Mouse (Mus musculus) embryonic facial prominence, embryonic 11.5 days (tissue): Measurements from ENCODE around the gene Eif4ebp2. TPM values are rescaled to one million over a fixed set of nuclear protein-coding genes. Genes with fewer than 3 reads are reported as not detected.

Source experiments
- ATAC-seq: fragments of 200-750 bp; cut with Nextera tagmentation; replicated peaks from 2 replicates; pipeline ENCODE4 v1.8.0; 2017; ENCODE audit warnings: low read depth; ENCODE audit not compliant: insufficient number of reproducible peaks, low FRiP score, low TSS enrichment
- DNase-seq: peaks from one replicate; pipeline ENCODE4 v3.0.0-alpha.2; 2015; ENCODE audit warnings: low spot score
- H3K27ac ChIP-seq: fragments of 300-500 bp; sonication (generic); replicated peaks from 2 replicates; pipeline ENCODE4 v1.5.1; 2014; ENCODE audit warnings: mild to moderate bottlenecking, low read depth, low read length, control low read depth
- H3K27me3 ChIP-seq: fragments of 300-500 bp; sonication (generic); 2 replicates; pipeline ENCODE4 v1.6.1; 2014; ENCODE audit warnings: mild to moderate bottlenecking, low read length, moderate library complexity, mixed read lengths; ENCODE audit not compliant: control insufficient read depth, insufficient read depth
- H3K36me3 ChIP-seq: fragments of 300-500 bp; sonication (generic); replicated peaks from 2 replicates; pipeline ENCODE4 v1.6.1; 2014; ENCODE audit warnings: low read depth, mild to moderate bottlenecking, low read length, moderate library complexity, mixed read lengths; ENCODE audit not compliant: control insufficient read depth, insufficient read depth
- H3K4me1 ChIP-seq: fragments of 300-500 bp; sonication (generic); 2 replicates; pipeline ENCODE4 v1.6.1; 2014; ENCODE audit warnings: low read length, mixed read lengths; ENCODE audit not compliant: control insufficient read depth, insufficient read depth
- H3K4me2 ChIP-seq: fragments of 300-500 bp; sonication (generic); 2 replicates; pipeline ENCODE4 v1.6.1; 2014; ENCODE audit warnings: low read depth, mild to moderate bottlenecking, control low read depth, low read length, moderate library complexity
- H3K4me3 ChIP-seq: fragments of 300-500 bp; sonication (generic); 2 replicates; pipeline ENCODE4 v1.5.1; 2014; ENCODE audit warnings: low read depth, low read length, control low read depth
- H3K9ac ChIP-seq: fragments of 300-500 bp; sonication (generic); replicated peaks from 2 replicates; pipeline ENCODE4 v1.6.1; 2014; ENCODE audit warnings: mild to moderate bottlenecking, control low read depth, low read length
- H3K9me3 ChIP-seq: fragments of 300-500 bp; sonication (generic); replicated peaks from 2 replicates; pipeline ENCODE4 v1.6.1; 2016; ENCODE audit warnings: mild to moderate bottlenecking, low read length, inconsistent platforms, mixed read lengths; ENCODE audit not compliant: control insufficient read depth
- WGBS: fragments of 180-500 bp; shearing (Covaris S2); extraction: QIAGEN DNeasy Blood & Tissue Kit; methylation state at CpG from one replicate; pipeline ENCODE4 v1.1.7; 2014; 5-methylcytosine and 5-hydroxymethylcytosine counted together
- polyA plus RNA-seq: library from polyadenylated mRNA; unstranded; fragments of >200 nt; fragmentation: Nextera tagmentation; extraction: Ambion mirVana; gene quantifications from 2 replicates; pipeline ENCODE4 v1.2.1, GENCODE M21; 2014

Eif4ebp2 gene
- polyA plus RNA-seq, 1 experiment from 2014 or later: 27.8 TPM

DNA sequence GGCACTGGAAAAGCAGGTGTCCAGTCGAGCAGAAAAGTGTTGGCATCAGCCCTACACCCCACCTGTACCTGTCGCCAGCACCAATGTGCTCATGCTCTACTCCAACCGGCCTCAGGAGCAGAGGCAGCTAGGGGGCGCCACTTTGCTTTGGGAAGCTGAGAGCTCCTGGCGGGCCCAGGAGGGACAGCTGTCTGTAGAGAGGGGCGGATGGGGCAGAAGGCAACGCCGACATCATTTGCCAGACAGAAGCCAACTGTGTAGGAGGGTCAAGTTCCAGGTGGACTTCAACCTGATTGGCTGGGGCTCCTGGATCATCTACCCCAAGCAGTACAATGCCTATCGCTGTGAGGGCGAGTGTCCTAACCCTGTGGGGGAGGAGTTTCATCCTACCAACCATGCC lies 29.2 kb downstream of the Eif4ebp2 start:
- Histone ChIP-seq H3K4me3 (no peak overlapping the region), H3K27ac (no peak overlapping the region), H3K9me3 (no peaks in the 10 kb centered on the region), H3K9ac (no peak overlapping the region), H3K27me3 (peaks cover 17% of the 10 kb centered on the region), H3K4me1 (peaks cover 2% of the 10 kb centered on the region; the same call in 1 of the 2 replicates), H3K36me3 (no peaks in the 10 kb centered on the region), H3K4me2 (no peak overlapping the region)
- ATAC-seq (no peak), DNase-seq (no peak)
- WGBS: 41% methylated on average over 10 of the region's 10 CpGs

DNA sequence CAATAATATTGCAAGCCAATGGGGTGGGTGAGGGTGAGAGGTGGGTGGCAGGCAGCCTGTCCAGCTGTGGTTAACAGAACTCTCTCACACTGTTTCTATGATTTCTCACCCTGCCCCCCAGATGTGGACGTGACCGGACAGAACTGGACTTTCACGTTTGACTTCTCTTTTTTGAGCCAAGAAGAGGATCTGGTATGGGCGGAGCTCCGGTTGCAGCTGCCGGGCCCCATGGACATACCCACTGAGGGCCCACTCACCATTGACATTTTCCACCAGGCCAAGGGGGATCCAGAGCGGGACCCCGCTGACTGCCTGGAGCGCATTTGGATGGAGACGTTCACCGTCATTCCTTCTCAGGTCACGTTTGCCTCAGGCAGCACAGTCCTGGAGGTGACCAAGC lies 29.6 kb downstream of the Eif4ebp2 start:
- ATAC-seq (no peak), DNase-seq (no peak)
- Histone ChIP-seq H3K9me3 (no peaks in the 10 kb centered on the region), H3K27ac (no peak overlapping the region), H3K36me3 (no peaks in the 10 kb centered on the region), H3K4me2 (no peak overlapping the region), H3K4me3 (no peak overlapping the region), H3K27me3 (peaks cover 22% of the 10 kb centered on the region), H3K9ac (no peak overlapping the region), H3K4me1 (peaks cover 5% of the 10 kb centered on the region; the same call in 1 of the 2 replicates)
- WGBS: 84% methylated on average over 12 of the region's 12 CpGs

GRCm38 (mm10) chr10:61420011-61420410 lies 32.5 kb downstream of the Eif4ebp2 start:
- H3K9ac ChIP-seq: no peak overlapping the region
- H3K9me3 ChIP-seq: no peaks in the 10 kb centered on the region
- peaks cover 5% of the 10 kb centered on the region; the same call in 1 of the 2 replicates for H3K4me1 ChIP-seq
- H3K36me3 ChIP-seq: no peaks in the 10 kb centered on the region
- H3K27ac ChIP-seq: no peak overlapping the region
- DNase-seq (no peak), ATAC-seq (no peak)
- H3K4me3 ChIP-seq: no peak overlapping the region
- peaks cover 38% of the 10 kb centered on the region for H3K27me3 ChIP-seq
- WGBS: 66% methylated on average over 4 of the region's 4 CpGs
- no peak overlapping the region for H3K4me2 ChIP-seq

DNA sequence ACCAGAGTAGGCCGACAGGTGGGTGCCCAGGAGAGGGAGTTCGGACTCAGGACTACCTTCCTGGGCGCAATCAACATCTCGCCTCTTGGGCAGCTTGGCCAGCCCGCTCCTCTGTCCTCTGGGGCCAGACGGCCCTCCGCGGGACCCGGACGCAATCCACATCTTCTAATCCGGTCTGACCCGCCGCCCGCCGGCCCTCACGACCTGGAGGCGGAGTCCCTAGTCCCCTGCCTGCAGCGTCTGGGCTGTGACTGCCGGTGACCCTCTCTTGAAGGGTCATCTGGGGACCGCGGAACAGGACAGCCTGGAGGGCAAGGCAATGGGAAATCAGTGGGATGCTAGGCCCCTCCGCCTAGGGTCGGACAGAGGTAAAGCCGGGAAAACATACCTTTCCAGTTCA lies 33.3 kb downstream of the Eif4ebp2 start:
- H3K36me3 ChIP-seq: no peaks in the 10 kb centered on the region
- H3K9me3 ChIP-seq: no peaks in the 10 kb centered on the region
- 4% methylated on average over 24 of the region's 24 CpGs for WGBS
- DNase-seq (no peak), ATAC-seq (0 out of 2 replicates have a peak, but pooled peaks have one; percentile 37)
- peaks cover 38% of the 10 kb centered on the region for H3K27me3 ChIP-seq
- H3K4me1 ChIP-seq: peaks cover 5% of the 10 kb centered on the region; the same call in 1 of the 2 replicates
- no peak overlapping the region for H3K9ac ChIP-seq
- no peak overlapping the region for H3K4me3 ChIP-seq
- no peak overlapping the region for H3K27ac ChIP-seq
- no peak overlapping the region for H3K4me2 ChIP-seq

DNA sequence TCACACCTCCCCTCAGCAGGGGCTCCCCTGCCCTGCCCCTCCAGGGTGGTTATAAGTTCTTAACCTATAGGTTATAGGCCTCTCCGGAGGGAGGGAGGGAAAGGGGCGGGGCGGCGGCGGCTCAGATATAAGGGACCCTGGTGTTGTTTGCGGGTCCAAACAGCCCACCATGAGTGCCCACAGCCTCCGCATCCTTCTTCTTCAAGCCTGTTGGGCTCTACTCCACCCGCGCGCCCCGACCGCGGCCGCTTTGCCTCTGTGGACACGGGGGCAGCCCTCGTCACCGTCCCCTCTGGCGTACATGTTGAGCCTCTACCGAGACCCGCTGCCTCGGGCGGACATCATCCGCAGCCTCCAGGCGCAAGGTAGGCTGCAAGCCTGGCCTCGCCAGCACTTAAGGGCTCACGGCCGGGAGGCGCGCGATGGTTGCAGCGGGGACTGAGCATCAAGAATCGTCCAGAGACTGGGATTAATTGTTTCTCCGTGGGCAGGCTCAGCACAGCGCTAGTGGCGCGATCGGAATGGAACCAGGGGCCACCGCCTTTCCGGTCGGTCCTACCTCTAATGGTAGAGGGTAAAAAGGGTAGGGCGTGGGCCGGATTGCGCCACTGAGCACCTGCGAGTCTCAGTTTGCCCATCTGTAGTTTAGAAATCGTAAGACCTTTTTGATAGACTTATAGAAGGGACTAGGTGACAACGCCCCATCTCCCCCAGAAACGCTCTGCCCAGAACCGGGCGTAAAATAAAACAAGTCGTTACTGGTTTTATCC lies 34.1 kb downstream of the Eif4ebp2 start:
- H3K27me3 ChIP-seq: peaks cover 38% of the 10 kb centered on the region
- WGBS: 3% methylated on average over 48 of the region's 50 CpGs
- no peaks in the 10 kb centered on the region for H3K36me3 ChIP-seq
- H3K9ac ChIP-seq: peak overlapping the region; percentile 22; the same call in 1 of the 2 replicates
- peaks cover 5% of the 10 kb centered on the region; the same call in 1 of the 2 replicates for H3K4me1 ChIP-seq
- DNase-seq: peak; percentile 45
- H3K27ac ChIP-seq: no peak overlapping the region
- ATAC-seq: no peak
- peak overlapping the region; percentile 65 for H3K4me2 ChIP-seq
- H3K4me3 ChIP-seq: peak overlapping the region; percentile 40
- no peaks in the 10 kb centered on the region for H3K9me3 ChIP-seq

GRCm38 (mm10) chr10:61417672-61418071 lies 34.8 kb downstream of the Eif4ebp2 start, which contains the start of gene Nodal:
Gene Nodal, plus strand, starts transcription at chr10:61417972.
- WGBS: 22% methylated on average over 9 of the region's 10 CpGs
- no peak for DNase-seq
- H3K27me3 ChIP-seq: peaks cover 38% of the 10 kb centered on the region
- no peak for ATAC-seq
- H3K27ac ChIP-seq: no peak within 1 kb of the TSS
- H3K36me3 ChIP-seq: no peaks in the 10 kb centered on the region
- H3K4me2 ChIP-seq: peak within 1 kb of the TSS; percentile 65
- peaks cover 5% of the 10 kb centered on the region; the same call in 1 of the 2 replicates for H3K4me1 ChIP-seq
- peak within 1 kb of the TSS; percentile 22; the same call in 1 of the 2 replicates for H3K9ac ChIP-seq
- no peaks in the 10 kb centered on the region for H3K9me3 ChIP-seq
- H3K4me3 ChIP-seq: peak within 1 kb of the TSS; percentile 40

DNA sequence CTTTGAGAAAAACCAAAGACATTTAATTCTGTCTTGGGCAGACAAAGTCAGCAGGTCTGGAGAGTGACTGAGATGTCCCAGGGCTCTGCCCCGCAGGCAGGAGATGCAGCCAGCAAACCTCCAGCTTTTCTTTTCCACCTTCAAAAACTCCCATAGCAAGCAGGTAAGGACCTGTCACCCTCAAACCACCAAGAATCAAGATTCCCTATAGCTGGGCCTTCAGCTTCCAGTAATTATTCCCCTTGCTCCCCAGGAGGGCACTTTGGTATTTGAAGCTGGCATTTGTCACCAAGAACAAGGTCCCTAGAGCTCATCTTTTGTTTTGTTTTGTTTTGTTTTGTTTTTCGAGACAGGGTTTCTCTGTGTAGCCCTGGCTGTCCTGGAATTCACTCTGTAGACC lies 35.4 kb downstream of the Eif4ebp2 start:
- 41% methylated on average over 2 of the region's 2 CpGs for whole genome bisulfite sequencing

GRCm38 (mm10) chr10:61416561-61416960 lies 35.9 kb downstream of the Eif4ebp2 start:
- Histone ChIP-seq H3K27ac (no peak overlapping the region), H3K4me1 (peaks cover 5% of the 10 kb centered on the region; the same call in 1 of the 2 replicates), H3K9ac (no peak overlapping the region), H3K4me2 (no peak overlapping the region), H3K4me3 (no peak overlapping the region), H3K27me3 (peaks cover 38% of the 10 kb centered on the region), H3K36me3 (no peaks in the 10 kb centered on the region), H3K9me3 (no peaks in the 10 kb centered on the region)
- DNase-seq (no peak), ATAC-seq (no peak)
- 25% methylated on average over 7 of the region's 7 CpGs for WGBS

More for the DNA sequence above, 35.4 kb downstream of the Eif4ebp2 start:
- Histone ChIP-seq H3K9me3 (no peaks in the 10 kb centered on the region), H3K36me3 (no peaks in the 10 kb centered on the region), H3K9ac (no peak overlapping the region), H3K4me1 (peaks cover 5% of the 10 kb centered on the region; the same call in 1 of the 2 replicates), H3K27me3 (peaks cover 38% of the 10 kb centered on the region), H3K4me3 (no peak overlapping the region), H3K27ac (no peak overlapping the region), H3K4me2 (no peak overlapping the region)
- ATAC-seq (no peak), DNase-seq (no peak)
